Mouse (Mus musculus): Measurements from ENCODE around the gene Tbl3. TPM values are rescaled to one million over a fixed set of nuclear protein-coding genes. Genes with fewer than 3 reads are reported as not detected.
"Not testable (repeated sequence)": the region's sequence is repeated elsewhere in the genome, so short reads cannot be mapped to it uniquely, and the experiment has no call there.

Tbl3 gene
- polyA plus RNA-seq, 1 experiment: 56.1 TPM

DNA sequence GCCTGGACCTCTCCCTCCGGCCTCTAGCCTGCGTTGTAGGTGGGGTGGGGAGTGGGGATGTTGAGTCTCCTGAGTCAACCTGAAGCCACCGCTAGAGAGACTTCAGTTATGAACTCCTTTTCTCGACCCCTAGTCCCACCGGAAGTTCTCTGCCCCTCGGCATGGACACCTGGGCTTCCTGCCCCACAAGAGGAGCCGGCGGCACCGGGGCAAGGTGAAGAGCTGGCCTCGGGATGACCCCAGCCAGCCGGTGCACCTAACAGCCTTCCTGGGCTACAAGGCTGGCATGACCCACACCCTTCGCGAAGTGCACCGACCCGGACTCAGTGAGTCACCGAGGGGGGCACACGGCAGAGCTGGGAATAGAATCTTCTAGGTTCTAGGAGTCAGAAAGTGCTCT is 20.7 kb upstream of the Tbl3 start:
- DNase-seq (ENCODE audit: extremely low spot score in 1 of 2, low spot score in 1 of 2): no peak

DNA sequence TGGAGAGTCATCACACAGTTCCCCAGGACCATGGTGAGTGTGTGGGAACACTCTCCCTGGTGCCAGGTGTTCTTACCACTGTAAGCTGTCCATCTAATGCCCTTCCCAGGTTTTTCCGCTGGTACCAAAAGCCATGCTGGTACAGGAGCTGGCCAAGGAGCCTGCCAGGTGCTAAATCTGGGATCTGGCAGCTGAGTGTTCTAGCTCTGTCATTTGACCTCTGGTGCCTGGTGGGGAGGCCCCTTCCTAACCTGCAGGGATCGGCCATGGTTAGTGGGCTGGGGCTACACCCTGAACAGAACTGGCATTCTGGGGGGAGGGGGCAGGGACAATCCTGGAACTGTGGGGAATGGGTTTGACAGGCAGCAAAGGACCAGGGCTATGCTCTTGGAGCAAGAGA is 20.2 kb upstream of the Tbl3 start, which contains the start of gene Rpl3l:
TSS of gene Rpl3l (plus strand) at position 203 of the 400 bp plus-strand sequence.
- DNase-seq (ENCODE audit: extremely low spot score in 1 of 2, low spot score in 1 of 2): no peak

GRCm38 (mm10) chr17:24725637-24726390 is 18.4 kb upstream of the Tbl3 start:
- no peak for DNase-seq (ENCODE audit: extremely low spot score in 1 of 2, low spot score in 1 of 2)

DNA sequence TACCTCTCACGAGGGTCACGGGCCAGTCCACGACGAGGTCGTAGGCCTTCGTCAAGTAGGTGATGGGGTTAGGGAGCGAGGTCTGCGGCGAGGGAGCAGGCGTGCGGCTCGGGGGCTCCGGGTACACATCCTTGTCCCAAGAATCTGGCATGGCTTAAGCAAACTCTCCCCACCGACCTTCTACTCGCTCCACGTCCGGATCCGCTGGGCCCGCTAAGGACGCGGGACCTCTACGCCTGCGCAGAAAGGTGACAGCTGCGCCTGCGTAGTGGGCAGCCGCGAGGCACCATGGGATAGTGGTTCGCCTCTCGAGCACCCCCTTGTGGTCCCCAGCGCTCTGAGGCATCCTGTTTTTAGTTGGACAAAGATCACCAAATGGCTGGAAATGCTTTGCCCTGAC is 16.7 kb upstream of the Tbl3 start, which contains the start of gene Ndufb10:
TSS of gene Ndufb10 (minus strand) at position 295 of the 400 bp plus-strand sequence.
- DNase-seq (ENCODE audit: extremely low spot score in 1 of 2, low spot score in 1 of 2): peak; percentile 83 to 99

GRCm38 (mm10) chr17:24723881-24724180 is 16.4 kb upstream of the Tbl3 start:
- peak in 1 of 2 experiments; percentile 23 for DNase-seq (ENCODE audit: extremely low spot score in 1 of 2, low spot score in 1 of 2)

- no peak for DNase-seq (ENCODE audit: extremely low spot score in 1 of 2, low spot score in 1 of 2)
Measured at GRCm38 (mm10) chr17:24723122-24723880, 15.8 kb upstream of the Tbl3 start.

DNA sequence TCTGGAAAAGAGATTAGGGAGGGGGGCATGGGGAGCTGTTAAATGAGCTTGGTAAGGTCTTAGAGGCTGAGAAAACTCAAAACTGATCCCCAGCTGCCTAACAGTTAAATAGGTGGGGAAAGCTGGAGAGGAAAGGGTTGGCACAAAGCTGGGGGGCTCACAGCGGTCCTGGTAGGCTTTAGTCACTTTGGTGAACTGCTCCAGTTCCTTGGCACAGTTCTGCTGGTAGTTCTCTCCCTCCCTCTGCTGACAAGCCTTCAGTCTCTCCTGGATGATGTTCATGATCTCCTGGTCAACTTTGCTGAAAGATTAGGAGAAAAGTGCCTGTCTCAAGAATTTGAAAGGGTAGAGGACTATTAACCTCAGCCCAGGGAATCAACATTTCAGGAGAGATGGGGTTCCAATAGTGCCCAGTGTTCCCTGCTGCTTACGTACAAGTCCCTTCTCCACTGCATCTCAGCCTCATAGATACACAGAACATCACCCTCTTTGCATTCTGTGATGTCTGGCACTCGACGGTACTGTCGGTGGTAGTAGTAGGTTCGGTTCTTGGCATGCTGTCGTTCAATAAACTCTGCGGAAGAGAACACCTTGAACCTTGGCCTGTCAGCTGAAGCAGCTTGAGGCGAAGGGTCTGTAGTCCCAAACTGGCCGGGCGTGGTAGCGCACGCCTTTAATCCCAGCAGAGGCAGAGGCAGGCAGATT is 14.9 kb upstream of the Tbl3 start:
- DNase-seq (ENCODE audit: extremely low spot score in 1 of 2, low spot score in 1 of 2): no peak

GRCm38 (mm10) chr17:24721383-24721955 is 14.0 kb upstream of the Tbl3 start:
- DNase-seq (ENCODE audit: extremely low spot score in 1 of 2, low spot score in 1 of 2): not testable (repeated sequence)

- DNase-seq (ENCODE audit: extremely low spot score in 1 of 2, low spot score in 1 of 2): not testable (repeated sequence)
Measured at GRCm38 (mm10) chr17:24720616-24721015, 13.2 kb upstream of the Tbl3 start.

DNA sequence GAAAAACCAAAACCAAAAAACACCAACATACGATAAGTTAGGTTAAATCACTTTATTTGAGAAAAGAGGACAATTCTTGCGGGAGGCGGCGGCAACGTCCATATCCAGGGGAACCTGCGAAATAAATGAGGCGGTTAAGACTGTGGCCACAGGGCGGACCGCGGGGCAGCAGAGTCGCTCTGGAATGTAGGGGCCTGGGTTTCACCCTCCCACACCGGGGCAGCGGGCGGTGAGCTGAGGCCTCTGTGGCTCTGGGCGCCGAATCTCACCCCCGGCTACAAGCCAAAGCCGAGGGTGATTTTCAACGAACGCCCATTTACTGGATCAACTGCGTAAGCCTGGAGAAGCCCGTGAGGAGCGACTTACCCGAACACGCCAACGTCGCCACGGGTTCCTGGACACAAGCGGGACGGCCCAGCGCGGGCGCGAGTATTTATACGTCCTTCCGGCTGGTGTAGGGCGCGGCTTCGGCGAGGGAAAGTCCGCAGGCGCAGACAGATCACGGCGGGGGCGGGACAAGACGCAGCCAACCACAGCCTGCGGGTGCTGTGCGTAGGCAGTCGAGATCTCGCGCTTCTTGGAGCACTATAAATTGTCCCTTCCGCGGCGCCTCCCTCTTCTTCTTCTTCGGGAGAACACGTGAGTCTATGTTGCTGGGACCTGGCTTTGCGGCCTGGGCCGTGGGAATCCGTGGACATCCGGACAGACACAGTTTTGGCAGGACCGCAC is 12.2 kb upstream of the Tbl3 start:
- peak; percentile 98 to 99 for DNase-seq (ENCODE audit: extremely low spot score in 1 of 2, low spot score in 1 of 2)

DNA sequence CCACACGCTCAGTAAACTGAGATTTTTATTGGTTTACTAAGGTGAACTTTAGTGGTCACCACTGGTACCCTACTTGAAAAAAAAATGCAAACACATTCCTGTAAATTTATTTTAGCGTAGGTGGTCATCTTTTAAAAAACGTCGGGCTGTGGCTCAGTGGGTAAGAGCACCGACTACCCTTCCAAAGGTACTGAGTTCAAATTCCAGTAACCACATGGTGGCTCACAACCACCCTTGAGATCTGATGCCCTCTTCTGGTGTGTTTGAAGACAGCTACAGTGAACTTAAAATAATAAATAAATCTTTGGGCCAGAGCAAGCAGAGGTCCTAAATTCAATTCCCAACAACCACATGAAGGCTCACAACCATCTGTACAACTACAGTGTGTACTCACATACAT is 11.5 kb upstream of the Tbl3 start:
- not testable (repeated sequence) for DNase-seq (ENCODE audit: extremely low spot score in 1 of 2, low spot score in 1 of 2)

DNA sequence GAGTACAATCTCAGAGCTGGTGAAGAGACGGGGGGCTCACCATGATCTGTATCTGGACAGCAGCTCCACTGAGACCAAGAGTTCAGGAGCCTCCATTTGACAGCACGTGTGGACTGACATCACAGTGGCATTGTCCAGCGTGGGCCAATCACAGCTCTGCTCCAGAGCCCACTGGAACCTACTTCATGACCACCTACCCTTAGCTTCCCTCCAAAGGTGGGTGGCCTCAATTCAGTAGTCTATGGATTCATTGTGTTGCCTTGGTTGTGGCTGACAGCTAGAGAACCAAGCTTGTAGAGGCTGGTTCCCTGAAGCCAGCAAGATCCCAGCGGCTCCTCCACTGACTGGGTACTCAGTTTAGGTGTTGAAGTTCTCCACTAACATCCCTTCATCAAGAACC is 10.5 kb upstream of the Tbl3 start, which contains the start of the genes Rnf151 and Rps2:
TSS of gene Rnf151 (minus strand) at position 121 of the 400 bp plus-strand sequence.
TSS of gene Rps2 (plus strand) at position 174 of the 400 bp plus-strand sequence.
- DNase-seq (ENCODE audit: extremely low spot score in 1 of 2, low spot score in 1 of 2): no peak

DNA sequence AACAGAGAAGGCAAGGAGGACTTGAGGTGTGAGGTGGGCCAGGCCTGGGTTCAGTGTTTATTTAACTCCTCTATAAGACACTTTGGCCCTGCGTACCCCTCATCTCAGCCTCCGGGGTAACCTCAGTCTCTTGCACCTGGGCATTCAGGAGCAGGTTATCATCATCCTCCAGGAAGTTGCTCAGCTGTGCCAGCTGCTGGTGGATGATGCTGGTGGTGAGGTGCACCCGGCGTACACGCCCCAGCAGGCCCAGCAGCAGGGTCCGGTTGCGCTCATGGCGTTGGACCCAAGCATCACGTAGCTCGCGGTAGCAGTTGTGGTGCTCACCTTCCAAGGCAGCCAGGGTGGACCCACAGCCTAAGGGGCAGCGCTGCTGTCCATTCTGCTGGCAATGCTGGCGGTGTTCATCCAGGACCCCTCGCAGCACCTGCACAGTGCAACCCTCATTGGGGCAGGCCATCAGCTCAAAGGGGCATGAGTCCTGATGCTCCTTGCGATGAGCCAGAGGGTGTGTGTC is 8.8 kb upstream of the Tbl3 start:
- DNase-seq (ENCODE audit: extremely low spot score in 1 of 2, low spot score in 1 of 2): no peak

DNA sequence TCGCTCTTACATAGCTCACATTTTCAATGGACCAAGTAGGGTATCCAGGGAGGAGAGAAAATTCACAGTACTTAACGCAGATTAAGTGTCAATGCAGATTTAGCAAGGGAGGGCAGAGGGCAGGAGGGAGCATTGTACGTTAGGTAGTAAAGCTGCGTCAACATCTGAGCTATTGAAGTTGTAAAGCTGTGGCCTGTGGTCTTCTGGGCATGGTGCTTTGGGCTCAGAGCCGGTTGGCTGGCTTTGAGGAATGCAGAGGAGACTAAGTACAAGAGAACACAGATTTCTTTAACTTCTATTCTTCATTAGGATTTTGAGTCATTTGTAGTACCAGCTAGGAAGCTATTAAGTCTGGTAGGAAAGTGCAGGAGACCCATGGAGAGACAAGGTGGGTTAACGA is 8.1 kb upstream of the Tbl3 start:
- no peak for DNase-seq (ENCODE audit: extremely low spot score in 1 of 2, low spot score in 1 of 2)

DNA sequence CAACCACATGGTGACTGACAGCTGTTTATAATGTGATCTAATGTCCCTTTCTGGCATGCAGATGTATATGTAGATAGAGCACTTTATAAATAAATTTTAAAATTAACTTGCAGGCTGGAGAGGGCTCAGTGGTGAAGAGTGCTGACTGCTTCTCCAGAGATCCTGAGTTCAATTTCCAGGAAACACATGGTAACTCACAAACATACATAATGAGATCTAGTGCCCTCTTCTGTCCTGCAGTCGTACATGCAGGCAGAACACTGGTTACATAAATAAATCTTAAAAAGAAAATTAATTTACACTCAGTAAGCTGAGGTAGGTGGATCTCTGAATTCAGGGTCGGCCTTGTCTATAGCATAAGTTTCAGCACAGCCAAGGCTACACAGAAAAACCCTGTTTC is 1.2 kb upstream of the Tbl3 start:
- no peak for DNase-seq (ENCODE audit: extremely low spot score in 1 of 2, low spot score in 1 of 2)

- DNase-seq (ENCODE audit: extremely low spot score in 1 of 2, low spot score in 1 of 2): no peak
Measured at GRCm38 (mm10) chr17:24707801-24708425, 453 bp upstream of the Tbl3 start.

GRCm38 (mm10) chr17:24705821-24706220 is 1.6 kb downstream of the Tbl3 start:
- DNase-seq (ENCODE audit: extremely low spot score in 1 of 2, low spot score in 1 of 2): no peak

DNA sequence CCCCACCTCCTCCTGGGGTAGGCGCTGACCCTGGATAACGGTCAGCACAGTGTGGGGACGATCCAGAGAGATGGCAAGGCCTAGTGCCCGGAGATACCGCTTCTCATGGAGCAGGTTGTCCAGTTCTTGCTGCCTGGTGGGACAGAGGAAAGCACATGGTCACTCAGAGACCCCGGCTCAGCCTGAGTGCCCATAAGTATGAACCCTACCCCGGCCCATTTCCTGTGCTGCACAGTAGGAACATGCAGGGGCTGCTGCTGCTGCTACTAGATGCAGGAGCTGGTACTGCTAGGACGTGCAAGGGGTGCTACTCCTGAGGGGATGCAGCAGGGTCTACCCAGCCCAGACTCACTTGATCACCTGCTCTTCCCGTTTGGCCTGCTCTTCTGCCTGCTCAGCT is 6.2 kb downstream of the Tbl3 start:
- no peak for DNase-seq (ENCODE audit: extremely low spot score in 1 of 2, low spot score in 1 of 2)

- DNase-seq (ENCODE audit: extremely low spot score in 1 of 2, low spot score in 1 of 2): no peak
Measured at GRCm38 (mm10) chr17:24699473-24699872, 8.0 kb downstream of the Tbl3 start.

Data from frontal cortex, adult 2 months (tissue).